In the genomic region with DNA sequence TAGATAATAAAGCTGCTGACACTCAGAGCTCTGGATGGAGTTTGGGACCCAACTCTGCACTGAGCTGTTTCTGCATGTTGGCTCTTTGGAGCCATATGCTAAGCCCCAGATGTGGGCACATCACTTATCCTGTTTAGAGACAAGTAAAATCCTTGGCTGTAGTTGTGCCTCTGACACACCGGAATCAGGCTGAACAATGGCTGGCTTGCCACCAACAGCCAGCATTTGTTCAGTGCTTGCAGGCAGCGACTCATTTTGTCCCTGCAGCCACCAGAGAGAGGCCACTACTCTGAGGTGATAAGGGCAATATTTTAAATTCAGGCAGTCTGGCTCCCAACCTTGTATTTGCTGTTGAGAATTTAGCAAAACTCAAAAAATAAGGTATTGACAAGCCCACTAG, we compare ENCODE assay signal across 14 mouse cellular contexts. TPM values are rescaled to one million over a fixed set of nuclear protein-coding genes. Genes with fewer than 3 reads are reported as not detected.
DNase-seq lines count a peak whose midpoint lies in the region; ATAC-seq lines count a peak whose summit lies in the region.
"Had no signal": no experiment of that assay in that cellular context is flagged by ENCODE, and none has a peak within 500 bp of the region (broad histone marks: within the 10 kb centered on the region; RNA-seq: fewer than 3 reads in every experiment).

No protein-coding gene starts in this region.

- intact Hi-C loops in heart, postnatal 36 days (cut with DNase I), result no loop called here

- peak; percentile 53 for DNase-seq in adrenal gland, adult 2 months
- DNase-seq in adrenal gland, adult 18-20 months (ENCODE audit: low spot score in 2 of 2), result no peak
- DNase-seq in adrenal gland, postnatal 36 days, result peak; percentile 55 to 58
- DNase-seq in heart, postnatal 36 days, result peak; percentile 55 to 71
- DNase-seq in kidney, postnatal 4 days, result peak; percentile 42 to 62
- DNase-seq in left cerebral cortex, adult 11 months (ENCODE audit: low spot score), result no peak
- DNase-seq: cerebellum, adult 11 months; embryo, embryonic 11 days; gastrocnemius, postnatal 36 days had no signal

- no peak for ATAC-seq in granulocyte monocyte progenitor cell, adult 5-6 weeks (replicated peaks; ENCODE audit: poor library complexity, severe bottlenecking)
- no peak for ATAC-seq in inflammation-experienced regulatory T-cells, adult 6 months
- ATAC-seq: activated CD4-positive, CD25-positive, alpha-beta regulatory T cell, adult 4 months; intestine, embryonic 16.5 days; midbrain, embryonic 15.5 days had no signal

RNA-seq across cellular contexts. Expression of gene Lhpp, which starts 58.2 kb away (rescaled TPM):
- 10 to 100 TPM; 23.0 to 25.2 TPM for total RNA-seq in adrenal gland, adult 2 months (2021)
- 27.8 and 38.6 TPM in 2 replicates for polyA plus RNA-seq in adrenal gland, adult 2 months (2012; rRNA removed)
- total RNA-seq in adrenal gland, adult 18-20 months (2021), result 10 to 100 TPM; 17.1 to 26.8 TPM
- 10 to 100 TPM; 19.2 to 27.6 TPM for total RNA-seq in adrenal gland, postnatal 36 days (2021)
- total RNA-seq in heart, postnatal 36 days (2021), result 10 to 100 TPM; 14.2 to 15.0 TPM
- 11.5 and 13.8 TPM in 2 replicates for total RNA-seq in granulocyte monocyte progenitor cell, adult 5-6 weeks (2014; fragmentation: Nextera tagmentation)
- total RNA-seq in granulocyte monocyte progenitor cell, adult 5-6 weeks (2017), result 7.3 and 9.3 TPM in 2 replicates
- polyA plus RNA-seq in inflammation-experienced regulatory T-cells, adult 6 months (2017; shearing (Covaris generic)), result 1 to 10 TPM; 2.3 to 5.3 (median 3.6) TPM

Comparison
In these comparisons a context has a peak if more than half of its experiments do, and no peak if none do; other contexts are left out.
1. DNase-seq: peak in adrenal gland, adult 2 months (single experiment), adrenal gland, postnatal 36 days (2 of 2), heart, postnatal 36 days (2 of 2) and kidney, postnatal 4 days (2 of 2); none in adrenal gland, adult 18-20 months (0 of 2) and left cerebral cortex, adult 11 months (single experiment).